Mouse (Mus musculus) adrenal gland, adult 18-20 months (tissue): ENCODE measurements around the gene Ngdn. TPM values are rescaled to one million over a fixed set of nuclear protein-coding genes. Genes with fewer than 3 reads are reported as not detected.
A peak's percentile ranks its signal among the peaks of the same experiment; 100 is the strongest.
"Not testable (repeated sequence)": the region's sequence is repeated elsewhere in the genome, so short reads cannot be mapped to it uniquely, and the experiment has no call there.

Experiments used
- DNase-seq, 2 experiments: peaks; one replicate each; pipeline ENCODE4 v3.0.0; 2021 to 2022; ENCODE audit warnings: low spot score in 2 of 2
- total RNA-seq, 2 experiments: library from RNA; stranded (reverse); gene quantifications; 1 replicate in 1 of 2; 2 replicates in 1 of 2; pipeline ENCODE4 v1.2.3; 2021

Gene Ngdn
- total RNA-seq, 2 experiments from 2014 or later, result 38.2 to 43.2 TPM

DNA sequence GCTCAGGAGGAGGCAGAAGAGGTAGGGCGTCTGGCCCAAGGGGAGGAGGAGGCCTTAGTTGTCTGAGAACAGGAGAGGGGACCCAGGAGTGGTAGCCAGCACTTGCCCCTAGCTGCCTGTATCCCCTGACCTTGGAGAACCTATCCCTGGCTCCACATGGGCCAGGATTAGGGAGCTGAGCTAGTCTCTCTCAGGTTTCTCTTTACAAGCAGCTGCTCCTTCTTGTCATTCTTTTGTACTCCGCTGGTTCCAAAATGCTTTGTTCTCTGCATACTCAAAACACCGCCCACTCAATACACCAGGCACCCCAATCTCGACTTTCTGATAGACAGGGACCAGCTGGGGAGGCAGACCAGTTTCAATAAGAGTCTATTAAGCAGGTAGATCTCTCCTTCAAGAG lies 18.0 kb upstream of the Ngdn start:
- no peak for DNase-seq

DNA sequence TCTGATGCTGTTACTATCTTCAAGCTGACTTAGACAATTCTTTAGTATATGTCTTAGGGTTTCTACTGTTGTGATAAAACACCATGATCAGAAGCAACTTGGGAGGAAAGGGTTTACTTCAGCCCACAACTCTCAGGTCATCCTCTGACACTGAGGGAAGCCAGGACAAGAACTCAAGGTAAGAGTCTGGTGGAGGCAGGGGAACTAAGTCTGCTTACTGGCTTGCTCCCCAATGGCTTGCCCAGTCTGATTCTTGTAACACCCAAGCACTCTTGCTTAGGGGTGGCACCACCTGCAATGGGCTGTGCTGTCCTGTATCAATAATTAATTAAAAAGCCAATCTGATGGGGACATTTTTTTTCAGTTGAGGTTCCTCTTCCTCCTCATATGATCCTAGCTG lies 16.6 kb upstream of the Ngdn start:
- DNase-seq, result no peak

- not testable (repeated sequence) for DNase-seq
Measured at GRCm38 (mm10) chr14:54999868-55000267, 15.4 kb upstream of the Ngdn start.

DNA sequence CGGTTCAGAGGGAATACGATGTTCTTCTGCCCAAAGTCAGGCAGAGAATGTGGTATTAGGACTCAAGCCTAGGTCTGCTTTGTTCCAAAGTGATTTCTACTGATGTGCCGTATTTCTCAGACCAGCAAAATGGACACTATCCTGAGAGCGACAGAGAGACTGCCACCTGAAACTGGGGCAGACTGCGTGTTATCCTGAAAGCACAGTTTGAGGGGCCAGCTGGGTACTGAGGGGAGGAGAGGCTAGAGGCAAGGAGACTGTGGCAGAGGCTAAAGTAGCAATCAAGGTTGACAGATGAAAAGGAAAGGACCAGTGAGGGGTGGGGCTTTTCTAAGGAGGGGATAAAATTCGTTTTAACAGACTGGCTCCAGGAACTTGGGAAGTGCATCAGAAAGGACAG lies 14.4 kb upstream of the Ngdn start:
- DNase-seq, result no peak

DNA sequence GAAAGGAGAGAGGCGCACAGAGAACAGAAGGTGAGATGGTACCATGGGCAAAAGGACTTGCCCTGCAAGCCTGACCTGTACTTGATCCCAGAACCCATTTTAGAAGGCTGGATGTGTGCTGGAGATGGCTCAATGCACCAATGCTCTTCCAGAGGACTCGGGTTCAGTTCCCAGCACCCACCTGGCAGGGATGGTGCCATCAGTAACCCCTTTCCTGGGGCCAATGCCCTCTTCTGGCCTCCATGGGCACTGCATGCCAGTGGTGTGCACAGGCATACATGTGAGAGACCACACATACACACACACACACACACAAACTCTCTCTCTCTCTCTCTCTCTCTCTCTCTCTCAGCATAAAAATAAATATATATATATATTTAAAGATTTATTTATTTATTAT lies 13.8 kb upstream of the Ngdn start:
- DNase-seq, result no peak

DNA sequence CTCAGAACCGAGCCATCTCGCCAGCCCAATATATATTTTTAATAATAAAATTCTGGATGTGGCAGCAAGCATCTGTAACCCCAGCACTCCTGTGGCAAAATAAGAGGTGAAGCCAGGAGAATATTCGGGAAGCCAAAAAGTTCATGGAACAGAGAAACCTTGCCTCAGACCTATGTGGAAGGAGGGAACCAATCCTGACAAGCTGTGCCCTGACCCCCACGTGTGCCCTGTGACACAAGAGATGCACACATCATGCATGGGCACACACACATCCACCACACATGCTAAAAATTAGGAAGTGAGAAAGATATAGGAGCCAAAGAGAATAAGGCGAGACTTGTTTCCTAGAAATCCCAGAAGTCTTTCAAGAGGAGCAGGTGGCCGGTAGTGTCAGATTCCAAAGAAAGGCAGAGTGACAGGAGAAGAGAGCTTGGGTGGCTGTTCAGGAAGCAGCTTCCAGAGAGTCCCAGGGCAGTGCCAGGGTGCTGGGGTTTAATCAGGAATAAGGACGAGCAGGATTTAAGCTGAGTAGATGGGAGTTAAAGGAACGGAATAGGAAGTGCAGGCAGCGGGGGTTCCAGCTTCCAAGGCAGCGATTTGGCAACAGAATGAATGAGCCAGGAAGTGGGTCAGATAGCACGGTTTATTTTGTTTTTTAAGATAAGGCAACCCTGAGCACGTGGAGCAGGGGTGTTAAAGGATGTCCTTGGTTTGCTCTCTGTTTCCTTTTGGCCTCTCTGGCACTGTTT lies 13.1 kb upstream of the Ngdn start:
- DNase-seq, result no peak

GRCm38 (mm10) chr14:55002687-55003120 lies 12.6 kb upstream of the Ngdn start:
- DNase-seq, result no peak

DNA sequence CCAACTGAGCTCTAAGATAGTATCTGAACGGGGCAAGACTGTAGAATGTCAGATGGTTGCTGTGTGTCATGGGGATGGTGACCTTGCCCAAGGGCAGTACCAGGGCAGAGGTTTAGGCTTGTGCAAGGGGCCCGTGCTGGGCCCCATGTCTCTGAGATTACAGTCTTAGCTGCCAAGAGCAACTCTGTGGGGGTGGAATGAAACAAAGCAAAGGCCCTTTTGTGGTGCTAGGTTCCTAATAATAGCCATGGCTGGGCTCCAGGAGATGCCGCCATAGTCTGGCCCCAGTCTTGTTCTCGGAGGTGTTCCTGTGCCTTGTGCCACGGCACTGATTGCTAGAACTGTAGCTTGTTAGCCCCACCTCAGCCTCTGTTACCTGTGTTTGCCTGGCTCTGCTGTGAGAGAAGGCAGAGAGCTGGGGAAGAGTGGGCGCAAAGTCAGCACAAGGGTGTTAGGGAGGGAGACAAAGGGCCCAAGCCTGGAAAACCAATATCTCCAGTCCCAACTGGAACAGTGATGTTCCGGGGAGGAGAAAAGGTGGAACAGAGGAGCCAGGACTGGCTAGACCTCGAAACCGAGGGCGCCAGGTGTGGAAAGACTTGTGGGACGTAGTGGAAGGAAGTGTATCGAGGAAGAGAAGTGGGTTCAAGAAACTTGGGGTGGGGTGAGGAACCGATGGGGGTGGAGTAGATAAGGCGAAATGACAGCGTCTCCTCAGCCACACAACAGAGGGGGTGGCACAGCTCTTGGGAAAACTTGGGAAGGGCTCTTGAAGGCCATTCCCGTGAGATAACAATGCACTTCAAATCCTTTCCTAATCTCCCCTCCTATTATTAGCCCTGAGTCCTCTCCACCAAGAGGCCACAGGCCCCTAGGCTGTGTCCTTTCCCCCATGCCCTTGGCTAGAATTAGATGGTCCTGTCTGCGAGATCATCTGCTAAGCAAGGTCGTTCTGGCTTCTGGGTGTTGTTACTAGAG lies 11.1 kb upstream of the Ngdn start:
- DNase-seq, result peak in 1 of 2 experiments; percentile 8

GRCm38 (mm10) chr14:55005506-55005905 lies 9.7 kb upstream of the Ngdn start:
- no peak for DNase-seq

DNA sequence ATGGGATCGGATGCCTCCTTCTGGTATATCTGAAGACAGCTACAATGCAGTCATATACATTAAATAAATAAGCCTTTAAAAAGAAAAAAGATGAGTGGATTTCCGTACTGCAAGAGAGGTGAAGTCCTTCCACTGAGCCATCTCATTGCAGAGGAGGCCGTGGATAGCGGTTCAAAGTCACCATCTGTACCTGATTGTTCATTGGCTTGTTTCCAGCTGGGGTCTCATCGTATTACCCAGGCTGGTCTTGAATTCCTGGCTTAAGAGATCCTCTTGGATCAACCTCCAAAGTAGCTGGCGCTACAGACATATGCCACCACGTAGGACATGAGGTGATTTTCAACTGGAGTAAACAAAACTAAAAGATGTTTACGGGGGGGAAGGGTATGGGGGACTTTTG lies 9.3 kb upstream of the Ngdn start:
- no peak for DNase-seq

GRCm38 (mm10) chr14:55006541-55006940 lies 8.7 kb upstream of the Ngdn start:
- no peak for DNase-seq

DNA sequence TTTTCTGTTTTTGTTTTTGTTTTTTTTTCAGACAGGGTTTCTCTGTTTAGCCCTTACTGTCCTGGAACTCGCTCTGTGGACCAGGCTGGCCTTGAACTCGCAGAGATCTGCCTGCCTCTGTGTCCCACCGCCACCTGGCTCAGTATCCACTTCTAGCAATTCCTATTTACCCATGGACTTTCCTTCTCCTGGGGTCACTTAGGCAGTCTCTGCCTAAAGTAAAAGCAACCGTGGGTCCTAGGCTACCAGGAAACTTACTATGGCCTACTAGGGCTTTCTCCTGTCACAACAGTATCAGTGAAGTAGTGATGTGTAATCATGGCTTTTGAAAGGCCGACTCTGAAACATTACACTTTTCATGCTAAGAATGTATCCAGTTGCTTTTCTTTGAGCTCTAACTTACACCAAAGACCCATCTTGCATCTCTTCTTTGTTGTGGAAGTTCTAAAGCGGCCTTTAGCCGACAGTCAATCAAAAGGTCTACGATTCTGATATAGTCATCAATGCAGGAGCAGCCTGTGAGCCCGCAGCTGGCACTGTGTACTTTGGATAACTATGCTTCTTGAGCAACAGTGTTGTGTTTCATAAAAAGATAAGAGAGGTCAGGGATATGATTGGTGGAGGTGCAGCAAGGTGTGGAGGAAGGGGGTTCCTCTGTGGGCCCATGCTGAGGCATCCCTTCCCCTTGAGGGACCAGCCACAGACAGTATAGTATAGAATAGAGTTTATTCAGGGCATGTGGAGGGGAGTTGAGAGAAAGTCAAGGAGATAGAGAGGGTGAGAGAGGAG lies 7.9 kb upstream of the Ngdn start:
- no peak for DNase-seq

DNA sequence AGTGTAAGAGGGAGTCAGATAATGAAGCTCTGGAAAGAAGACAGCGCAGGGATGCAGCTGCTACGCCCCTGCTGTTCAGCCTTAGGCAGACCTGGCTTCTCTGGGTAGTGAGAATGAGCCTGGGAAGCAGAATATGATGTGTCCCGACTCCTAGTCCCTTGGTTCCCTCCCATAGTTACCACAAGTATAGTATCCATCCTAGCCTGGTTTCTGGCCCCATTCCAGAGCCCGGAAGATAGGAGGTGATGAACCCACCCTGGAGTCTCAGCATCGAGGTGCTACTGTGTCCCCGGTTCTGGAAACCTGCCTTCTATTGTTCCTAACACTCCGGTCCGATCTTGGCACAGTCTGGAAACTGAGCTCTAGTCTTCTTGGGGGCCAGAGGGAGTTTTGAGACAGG lies 6.8 kb upstream of the Ngdn start:
- no peak for DNase-seq

GRCm38 (mm10) chr14:55011116-55011515 lies 4.1 kb upstream of the Ngdn start:
- DNase-seq, result no peak

GRCm38 (mm10) chr14:55014591-55014990 lies 663 bp upstream of the Ngdn start:
- no peak for DNase-seq

GRCm38 (mm10) chr14:55015767-55016111 lies 485 bp downstream of the Ngdn start:
- DNase-seq, result peak in 1 of 2 experiments; percentile 30

DNA sequence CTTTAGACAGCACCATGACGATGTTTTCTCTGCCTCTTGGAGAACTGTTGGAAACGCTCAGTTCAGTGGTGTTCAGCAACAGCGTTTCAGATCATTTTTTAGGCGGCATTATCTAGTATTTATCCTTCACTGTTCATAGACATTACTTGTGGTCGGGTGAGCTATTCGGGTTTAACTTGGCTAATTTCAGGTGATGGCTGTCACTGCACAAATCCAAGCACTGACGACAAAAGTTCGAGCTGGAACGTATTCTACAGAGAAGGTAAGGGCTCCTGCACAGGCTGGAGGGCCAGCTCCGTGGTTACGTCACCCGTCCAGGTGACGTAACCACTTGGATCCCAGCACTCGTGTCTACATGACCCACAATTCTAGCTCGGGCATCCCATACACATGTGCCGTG lies 1.6 kb downstream of the Ngdn start:
- no peak for DNase-seq

GRCm38 (mm10) chr14:55020394-55020793 lies 5.1 kb downstream of the Ngdn start:
- no peak for DNase-seq

- no peak for DNase-seq
Measured at GRCm38 (mm10) chr14:55023011-55023410, 7.8 kb downstream of the Ngdn start.

DNA sequence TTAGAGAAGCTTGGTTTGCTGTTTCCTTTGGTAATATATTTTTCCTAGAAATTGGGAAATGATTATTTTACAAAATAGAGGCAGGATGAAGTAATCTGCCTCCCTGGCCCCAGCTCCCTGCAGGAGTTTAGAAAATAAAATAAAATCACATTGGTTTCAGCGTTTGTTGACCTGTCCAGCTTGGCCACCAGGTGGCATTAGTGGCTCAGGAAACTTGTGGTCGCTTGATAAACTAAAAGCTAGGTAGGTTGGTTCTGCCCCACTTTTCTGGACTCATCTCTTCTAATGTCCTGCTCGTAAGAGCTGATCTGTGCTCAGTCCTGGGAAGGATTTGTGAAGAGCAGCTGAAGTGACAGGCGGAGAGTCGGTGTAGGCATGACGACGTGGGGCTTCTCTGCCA lies 9.0 kb downstream of the Ngdn start:
- peak; percentile 23 to 52 for DNase-seq

DNA sequence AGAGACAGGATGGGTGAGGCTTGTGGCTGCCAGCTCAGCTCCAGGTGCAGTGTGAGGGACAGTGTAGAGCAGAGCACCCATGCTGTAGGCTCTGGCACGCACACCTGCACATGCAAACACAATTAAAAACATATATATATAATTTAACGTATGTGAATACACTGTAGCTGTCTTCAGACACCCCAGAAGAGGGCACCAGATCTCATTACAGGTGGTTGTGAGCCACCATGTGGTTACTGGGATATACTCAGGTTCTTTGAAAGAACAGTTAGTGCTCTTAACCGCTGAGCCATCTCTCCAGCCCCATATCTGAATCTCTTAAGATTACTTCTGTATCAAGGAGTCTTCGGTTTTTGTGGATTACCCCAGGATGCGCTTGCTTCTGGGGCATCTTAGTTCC lies 10.3 kb downstream of the Ngdn start:
- DNase-seq, result no peak
